Mouse (Mus musculus) c-Kit-positive CD71-negative TER-119-negative erythroid progenitor cells, embryonic 14.5 days (primary cell): ENCODE data around the gene Dqx1.

Experiments
- DNase-seq: peaks from one replicate; pipeline ENCODE4 v3.0.0-alpha.2; 2013; ENCODE audit warnings: low read depth

Gene Dqx1

GRCm38 (mm10) chr6:83057790-83058189 is at the start of gene Dqx1:
Gene Dqx1 (plus strand): TSS chr6:83057844.
- DNase-seq, result no peak

GRCm38 (mm10) chr6:83008659-83009058 is 49.0 kb upstream of the Dqx1 start:
- DNase-seq, result no peak

- no peak for DNase-seq
Observed at GRCm38 (mm10) chr6:83010010-83010409, 47.6 kb upstream of the Dqx1 start.

- DNase-seq, result no peak
Observed at GRCm38 (mm10) chr6:83011255-83011654, 46.4 kb upstream of the Dqx1 start.

- DNase-seq, result no peak
Observed at GRCm38 (mm10) chr6:83011756-83012155, 45.9 kb upstream of the Dqx1 start.

GRCm38 (mm10) chr6:83013444-83013843 is 44.2 kb upstream of the Dqx1 start:
- DNase-seq, result no peak

GRCm38 (mm10) chr6:83014482-83015466 is 42.9 kb upstream of the Dqx1 start:
- no peak for DNase-seq

- DNase-seq, result no peak
Observed at GRCm38 (mm10) chr6:83015749-83016148, 41.9 kb upstream of the Dqx1 start.

GRCm38 (mm10) chr6:83017190-83017589 is 40.5 kb upstream of the Dqx1 start:
- DNase-seq, result no peak

- no peak for DNase-seq
Observed at GRCm38 (mm10) chr6:83019044-83019443, 38.6 kb upstream of the Dqx1 start.

- DNase-seq, result no peak
Observed at GRCm38 (mm10) chr6:83020121-83020520, 37.5 kb upstream of the Dqx1 start.

- no peak for DNase-seq
Observed at GRCm38 (mm10) chr6:83020836-83021593, 36.6 kb upstream of the Dqx1 start.

- DNase-seq, result no peak
Observed at GRCm38 (mm10) chr6:83023008-83023407, 34.6 kb upstream of the Dqx1 start.

- no peak for DNase-seq
Observed at GRCm38 (mm10) chr6:83023786-83024185, 33.9 kb upstream of the Dqx1 start.

GRCm38 (mm10) chr6:83024421-83024820 is 33.2 kb upstream of the Dqx1 start:
- no peak for DNase-seq

- no peak for DNase-seq
Observed at GRCm38 (mm10) chr6:83025221-83025620, 32.4 kb upstream of the Dqx1 start.

- DNase-seq, result no peak
Observed at GRCm38 (mm10) chr6:83027293-83027692, 30.4 kb upstream of the Dqx1 start.

- no peak for DNase-seq
Observed at GRCm38 (mm10) chr6:83027706-83028105, 29.9 kb upstream of the Dqx1 start.

GRCm38 (mm10) chr6:83029777-83030176 is 27.9 kb upstream of the Dqx1 start:
- DNase-seq, result no peak

GRCm38 (mm10) chr6:83031111-83031510 is 26.5 kb upstream of the Dqx1 start:
- DNase-seq, result no peak

- no peak for DNase-seq
Observed at GRCm38 (mm10) chr6:83031921-83032590, 25.6 kb upstream of the Dqx1 start.

GRCm38 (mm10) chr6:83032769-83033191 is 24.9 kb upstream of the Dqx1 start:
- no peak for DNase-seq
